In genomic region chr6:88874868-88875508, GRCm38 (mm10) we compare ENCODE assay signal across 7 mouse cellular contexts. TPM values are rescaled to one million over a fixed set of nuclear protein-coding genes. Genes with fewer than 3 reads are reported as not detected.
DNase-seq lines count a peak whose midpoint lies in the region; ATAC-seq and TF ChIP-seq lines count a peak whose summit lies in the region.

Podxl2 (minus strand) TSS chr6:88875044.

- peak; percentile 70 for DNase-seq in brain, embryonic 18.5 days (ENCODE audit: low read depth, low spot score)
- peak; percentile 79 to 84 for DNase-seq in heart, adult 2 months
- DNase-seq in kidney, adult 9 months, result peak; percentile 28
- peak; percentile 80 for DNase-seq in limb, embryonic 14.5 days (ENCODE audit: low spot score)

- intact Hi-C loops in heart, adult 2 months (cut with DNase I), result no loop called here

- H3K9me3 ChIP-seq in embryonic facial prominence, embryonic 13.5 days, result no peaks in the 10 kb centered on the region
- no peaks in the 10 kb centered on the region for H3K9me3 ChIP-seq in limb, embryonic 14.5 days (ENCODE audit: control insufficient read depth, low read length)
- H3K9me3 ChIP-seq in midbrain, embryonic 15.5 days, result no peaks in the 10 kb centered on the region

- H3K9ac ChIP-seq in embryonic facial prominence, embryonic 13.5 days, result peak within 1 kb of the TSS; percentile 84
- H3K9ac ChIP-seq in heart, adult 2 months (ENCODE audit: low read depth, low read length), result peak within 1 kb of the TSS; percentile 75
- peak within 1 kb of the TSS; percentile 87 for H3K9ac ChIP-seq in limb, embryonic 14.5 days (ENCODE audit: low read depth, low read length, severe bottlenecking)
- H3K9ac ChIP-seq in midbrain, embryonic 15.5 days, result peak within 1 kb of the TSS; percentile 95

- H3K4me3 ChIP-seq in embryonic facial prominence, embryonic 13.5 days, result peak within 1 kb of the TSS; percentile 72
- H3K4me3 ChIP-seq in heart, adult 2 months, result peak within 1 kb of the TSS; percentile 50
- H3K4me3 ChIP-seq in limb, embryonic 14.5 days (replicated peaks; ENCODE audit: low read length), result peak within 1 kb of the TSS; percentile 73
- H3K4me3 ChIP-seq in midbrain, embryonic 15.5 days, result peak within 1 kb of the TSS; percentile 91
- peak within 1 kb of the TSS; percentile 85 for H3K4me3 ChIP-seq in testis, adult 2 months (ENCODE audit: control insufficient read depth, low read depth, low read length)

- H3K4me1 ChIP-seq in embryonic facial prominence, embryonic 13.5 days, result peaks cover 27% of the 10 kb centered on the region
- no peaks in the 10 kb centered on the region for H3K4me1 ChIP-seq in heart, adult 2 months (ENCODE audit: control insufficient read depth, insufficient read depth, low read length)
- H3K4me1 ChIP-seq in limb, embryonic 14.5 days (ENCODE audit: control insufficient read depth, insufficient read depth, low read length), result peaks cover 15% of the 10 kb centered on the region; the same call in 1 of the 2 replicates
- peaks cover 38% of the 10 kb centered on the region for H3K4me1 ChIP-seq in midbrain, embryonic 15.5 days
- peaks cover 16% of the 10 kb centered on the region for H3K4me1 ChIP-seq in testis, adult 2 months (ENCODE audit: control insufficient read depth, insufficient read depth, low read length)

- TF ChIP-seq POLR2A in heart, adult 2 months (IDR thresholded peaks at IDR 0.05; ENCODE audit: insufficient read depth, low read depth, low read length), result no peak
- no peak for TF ChIP-seq POLR2A in limb, embryonic 14.5 days (IDR thresholded peaks at IDR 0.05; ENCODE audit: borderline replicate concordance, extremely low read depth, insufficient read depth, insufficient read length)
- TF ChIP-seq POLR2A in testis, adult 2 months (IDR thresholded peaks at IDR 0.05; ENCODE audit: control insufficient read depth, low read depth, low read length), result 0 out of 2 replicates have a peak, but pooled peaks have one; percentile 11

- H3K27ac ChIP-seq in embryonic facial prominence, embryonic 13.5 days, result peak within 1 kb of the TSS; percentile 34; the same call in 1 of the 2 replicates
- no peak within 1 kb of the TSS for H3K27ac ChIP-seq in heart, adult 2 months
- H3K27ac ChIP-seq in limb, embryonic 14.5 days (replicated peaks; ENCODE audit: low read depth, low read length), result no peak within 1 kb of the TSS
- peak within 1 kb of the TSS; percentile 98 for H3K27ac ChIP-seq in midbrain, embryonic 15.5 days
- H3K27ac ChIP-seq in testis, adult 2 months (ENCODE audit: control insufficient read depth, insufficient read depth, low read depth, low read length), result no peak within 1 kb of the TSS

- peak within 1 kb of the TSS; percentile 96 for H3K4me2 ChIP-seq in embryonic facial prominence, embryonic 13.5 days
- peak within 1 kb of the TSS; percentile 98 for H3K4me2 ChIP-seq in limb, embryonic 14.5 days (replicated peaks; ENCODE audit: low read depth, low read length, severe bottlenecking)
- peak within 1 kb of the TSS; percentile 88 for H3K4me2 ChIP-seq in midbrain, embryonic 15.5 days

- ATAC-seq in embryonic facial prominence, embryonic 13.5 days (ENCODE audit: insufficient number of reproducible peaks, insufficient read depth, low FRiP score, low TSS enrichment, low read depth), result peak; percentile 61; the same call in 1 of the 2 replicates
- ATAC-seq in limb, embryonic 14.5 days (ENCODE audit: low FRiP score, low read depth), result peak; percentile 84
- ATAC-seq in midbrain, embryonic 15.5 days (replicated peaks), result peak; percentile 72

- WGBS in embryonic facial prominence, embryonic 13.5 days, result 6% methylated on average over 47 of the region's 63 CpGs
- 5% methylated on average over 61 of the region's 63 CpGs for WGBS in heart, adult 2 months
- 6% methylated on average over 47 of the region's 63 CpGs for WGBS in limb, embryonic 14.5 days
- WGBS in midbrain, embryonic 15.5 days, result 4% methylated on average over 60 of the region's 63 CpGs

- no peak for TF ChIP-seq CTCF in heart, adult 2 months (IDR thresholded peaks at IDR 0.05)
- no peak for TF ChIP-seq CTCF in testis, adult 2 months (IDR thresholded peaks at IDR 0.05; ENCODE audit: control insufficient read depth, insufficient read depth, insufficient replicate concordance, low read depth, low read length)

- no peak for TF ChIP-seq EP300 in heart, adult 2 months (IDR thresholded peaks at IDR 0.05; ENCODE audit: insufficient read depth, low read depth, low read length)

- H3K36me3 ChIP-seq in embryonic facial prominence, embryonic 13.5 days, result no peaks in the 10 kb centered on the region
- no peaks in the 10 kb centered on the region for H3K36me3 ChIP-seq in heart, adult 2 months (ENCODE audit: control insufficient read depth, insufficient read depth, low read length)
- no peaks in the 10 kb centered on the region for H3K36me3 ChIP-seq in limb, embryonic 14.5 days (ENCODE audit: control insufficient read depth, insufficient read depth, low read length)
- no peaks in the 10 kb centered on the region for H3K36me3 ChIP-seq in midbrain, embryonic 15.5 days (replicated peaks)
- H3K36me3 ChIP-seq in testis, adult 2 months (ENCODE audit: control insufficient read depth, insufficient read depth, low read length), result no peaks in the 10 kb centered on the region

- no peaks in the 10 kb centered on the region for H3K79me2 ChIP-seq in heart, adult 2 months (replicated peaks; ENCODE audit: control insufficient read depth, insufficient read depth, low read length)

- H3K27me3 ChIP-seq in embryonic facial prominence, embryonic 13.5 days, result no peaks in the 10 kb centered on the region; the same call in 1 of the 2 replicates
- H3K27me3 ChIP-seq in heart, adult 2 months (ENCODE audit: control insufficient read depth, insufficient read depth, low read length), result peaks cover 2% of the 10 kb centered on the region; the same call in 1 of the 2 replicates
- no peaks in the 10 kb centered on the region for H3K27me3 ChIP-seq in limb, embryonic 14.5 days (ENCODE audit: control insufficient read depth, insufficient read depth, low read length)
- H3K27me3 ChIP-seq in midbrain, embryonic 15.5 days (replicated peaks), result 0 out of 2 replicates have a peak, but pooled peaks cover 4% of the 10 kb centered on the region
- H3K27me3 ChIP-seq in testis, adult 2 months (ENCODE audit: control insufficient read depth, insufficient read depth, low read length), result no peaks in the 10 kb centered on the region

RNA-seq across cellular contexts. Expression of gene Podxl2, which starts in this region (rescaled TPM):
- polyA plus RNA-seq in embryonic facial prominence, embryonic 13.5 days (2015; fragmentation: Nextera tagmentation; extraction: Ambion mirVana), result 141 and 143 TPM in 2 replicates
- total RNA-seq in heart, adult 2 months (2021), result 10 to 100 TPM; 13.1 to 15.9 TPM
- 20.7 and 26.2 TPM in 2 replicates for polyA plus RNA-seq in heart, adult 2 months (2012; rRNA removed)
- 192 and 242 TPM in 2 replicates for polyA plus RNA-seq in limb, embryonic 14.5 days (2012; rRNA removed)
- polyA plus RNA-seq in limb, embryonic 14.5 days (2014; fragmentation: Nextera tagmentation; extraction: Ambion mirVana), result 96.2 and 97.2 TPM in 2 replicates
- 697 and 723 TPM in 2 replicates for polyA plus RNA-seq in midbrain, embryonic 15.5 days (2015; fragmentation: Nextera tagmentation; extraction: Ambion mirVana)
- 20.5 and 21.3 TPM in 2 replicates for polyA plus RNA-seq in testis, adult 2 months (2012; rRNA removed)

Comparison
In these comparisons a context has a peak if more than half of its experiments do, and no peak if none do; other contexts are left out.
1. DNase-seq: peak in every context shown above with its lines; median percentile 82 in heart, adult 2 months; 80 in limb, embryonic 14.5 days; 70 in brain, embryonic 18.5 days; 28 in kidney, adult 9 months.
2. H3K27ac ChIP-seq: peak in embryonic facial prominence, embryonic 13.5 days (single experiment) and midbrain, embryonic 15.5 days (single experiment); none in heart, adult 2 months (single experiment), limb, embryonic 14.5 days (single experiment) and testis, adult 2 months (single experiment).
3. Peak in every context shown above with its lines, with median percentiles within 50 percentile points of each other: ATAC-seq, H3K4me2 ChIP-seq, H3K4me3 ChIP-seq and H3K9ac ChIP-seq.